Mouse (Mus musculus): Measurements from ENCODE around the gene Alg9. TPM values are rescaled to one million over a fixed set of nuclear protein-coding genes. Genes with fewer than 3 reads are reported as not detected.

Alg9 gene
- polyA plus RNA-seq, 1 experiment from 2014 or later: 34.1 TPM

- ATAC-seq (ENCODE audit: low FRiP score, low read depth): peak; percentile 46
- 7% methylated on average over 17 of the region's 17 CpGs for WGBS
- peak overlapping the region; percentile 63 for H3K4me3 ChIP-seq
These were observed 7.2 kb upstream of the Alg9 start for GRCm38 (mm10) chr9:50767531-50768106.

GRCm38 (mm10) chr9:50768107-50769002 lies 6.5 kb upstream of the Alg9 start, which contains the start of gene Fdxacb1:
TSS of gene Fdxacb1 (plus strand) at chr9:50768236.
- H3K9ac ChIP-seq: peak within 1 kb of the TSS; percentile 70
- ATAC-seq (ENCODE audit: low FRiP score, low read depth): peak; percentile 96
- H3K36me3 ChIP-seq: peaks cover 19% of the 10 kb centered on the region
- no peaks in the 10 kb centered on the region for H3K27me3 ChIP-seq
- peak within 1 kb of the TSS; percentile 77 for H3K27ac ChIP-seq
- H3K4me1 ChIP-seq: peaks cover 11% of the 10 kb centered on the region
- WGBS: 4% methylated on average over 59 of the region's 59 CpGs
- H3K9me3 ChIP-seq: no peaks in the 10 kb centered on the region
- H3K4me2 ChIP-seq (replicated peaks): peak within 1 kb of the TSS; percentile 93
- H3K4me3 ChIP-seq: peak within 1 kb of the TSS; percentile 63

More at GRCm38 (mm10) chr9:50767531-50768106, 7.2 kb upstream of the Alg9 start:
- Histone ChIP-seq H3K4me1 (peaks cover 11% of the 10 kb centered on the region), H3K27me3 (no peaks in the 10 kb centered on the region), H3K4me2 (replicated peaks) (peak overlapping the region; percentile 93), H3K36me3 (peaks cover 17% of the 10 kb centered on the region), H3K9ac (peak overlapping the region; percentile 70), H3K27ac (peak overlapping the region; percentile 77; the same call in 1 of the 2 replicates), H3K9me3 (no peaks in the 10 kb centered on the region)

GRCm38 (mm10) chr9:50770011-50770410 lies 4.8 kb upstream of the Alg9 start:
- Histone ChIP-seq H3K4me2 (replicated peaks) (no peak overlapping the region), H3K9me3 (no peaks in the 10 kb centered on the region), H3K36me3 (peaks cover 19% of the 10 kb centered on the region), H3K27ac (no peak overlapping the region), H3K4me1 (peaks cover 20% of the 10 kb centered on the region), H3K4me3 (no peak overlapping the region), H3K9ac (no peak overlapping the region), H3K27me3 (no peaks in the 10 kb centered on the region)
- 89% methylated on average over 2 of the region's 2 CpGs for WGBS
- ATAC-seq (ENCODE audit: low FRiP score, low read depth): no peak

- peaks cover 27% of the 10 kb centered on the region for H3K36me3 ChIP-seq
- WGBS: 67% methylated on average over 4 of the region's 4 CpGs
- H3K9ac ChIP-seq: peak overlapping the region; percentile 87; the same call in 1 of the 2 replicates
- no peak overlapping the region for H3K27ac ChIP-seq
- H3K4me1 ChIP-seq: peaks cover 22% of the 10 kb centered on the region
- H3K9me3 ChIP-seq: no peaks in the 10 kb centered on the region
- ATAC-seq (ENCODE audit: low FRiP score, low read depth): no peak
- H3K4me3 ChIP-seq: peak overlapping the region; percentile 74
- peak overlapping the region; percentile 83 for H3K4me2 ChIP-seq (replicated peaks)
- H3K27me3 ChIP-seq: no peaks in the 10 kb centered on the region
These were observed 775 bp upstream of the Alg9 start for GRCm38 (mm10) chr9:50774026-50774462.

- WGBS: 0% methylated on average over 28 of the region's 30 CpGs
These were observed 875 bp downstream of the Alg9 start for GRCm38 (mm10) chr9:50775662-50776126.

GRCm38 (mm10) chr9:50776162-50776760 lies 1.4 kb downstream of the Alg9 start:
- no peak overlapping the region; the same call in 1 of the 2 replicates for H3K27ac ChIP-seq
- ATAC-seq (ENCODE audit: low FRiP score, low read depth): no peak
- H3K4me2 ChIP-seq (replicated peaks): peak overlapping the region; percentile 83
- 55% methylated on average over 11 of the region's 11 CpGs for WGBS
- no peaks in the 10 kb centered on the region for H3K9me3 ChIP-seq
- no peaks in the 10 kb centered on the region for H3K27me3 ChIP-seq
- H3K4me1 ChIP-seq: peaks cover 17% of the 10 kb centered on the region
- H3K36me3 ChIP-seq: peaks cover 44% of the 10 kb centered on the region
- H3K9ac ChIP-seq: peak overlapping the region; percentile 87
- peak overlapping the region; percentile 74 for H3K4me3 ChIP-seq

More at GRCm38 (mm10) chr9:50775662-50776126, 875 bp downstream of the Alg9 start:
- Histone ChIP-seq H3K4me3 (peak overlapping the region; percentile 74), H3K4me2 (replicated peaks) (peak overlapping the region; percentile 83), H3K36me3 (peaks cover 41% of the 10 kb centered on the region), H3K9ac (peak overlapping the region; percentile 87), H3K4me1 (peaks cover 17% of the 10 kb centered on the region), H3K9me3 (no peaks in the 10 kb centered on the region), H3K27ac (peak overlapping the region; percentile 94), H3K27me3 (no peaks in the 10 kb centered on the region)
- ATAC-seq (ENCODE audit: low FRiP score, low read depth): peak; percentile 61

- peaks cover 85% of the 10 kb centered on the region for H3K36me3 ChIP-seq
- no peak overlapping the region for H3K4me3 ChIP-seq
- no peaks in the 10 kb centered on the region for H3K9me3 ChIP-seq
- H3K4me2 ChIP-seq (replicated peaks): no peak overlapping the region
- H3K27ac ChIP-seq: no peak overlapping the region
- H3K27me3 ChIP-seq: no peaks in the 10 kb centered on the region
- no peak overlapping the region for H3K9ac ChIP-seq
- no peak for ATAC-seq (ENCODE audit: low FRiP score, low read depth)
- no peaks in the 10 kb centered on the region for H3K4me1 ChIP-seq
- 75% methylated on average over 2 of the region's 2 CpGs for WGBS
These were observed 7.3 kb downstream of the Alg9 start for GRCm38 (mm10) chr9:50782155-50782554.

- peaks cover 80% of the 10 kb centered on the region for H3K36me3 ChIP-seq
- no peak for ATAC-seq (ENCODE audit: low FRiP score, low read depth)
These were observed 20.4 kb downstream of the Alg9 start for GRCm38 (mm10) chr9:50795266-50795665.

GRCm38 (mm10) chr9:50796776-50797175 lies 22.0 kb downstream of the Alg9 start:
- no peak for ATAC-seq (ENCODE audit: low FRiP score, low read depth)
- Histone ChIP-seq H3K27me3 (no peaks in the 10 kb centered on the region), H3K36me3 (peaks cover 82% of the 10 kb centered on the region), H3K4me2 (replicated peaks) (no peak overlapping the region), H3K27ac (no peak overlapping the region), H3K9ac (no peak overlapping the region), H3K9me3 (no peaks in the 10 kb centered on the region), H3K4me1 (no peaks in the 10 kb centered on the region), H3K4me3 (no peak overlapping the region)
- WGBS: 84% methylated on average over 8 of the region's 8 CpGs

More at GRCm38 (mm10) chr9:50795266-50795665, 20.4 kb downstream of the Alg9 start:
- H3K4me1 ChIP-seq: no peaks in the 10 kb centered on the region
- no peaks in the 10 kb centered on the region for H3K9me3 ChIP-seq
- H3K4me2 ChIP-seq (replicated peaks): no peak overlapping the region
- 92% methylated on average over 3 of the region's 3 CpGs for WGBS
- no peak overlapping the region for H3K9ac ChIP-seq
- H3K27ac ChIP-seq: no peak overlapping the region
- no peak overlapping the region for H3K4me3 ChIP-seq
- no peaks in the 10 kb centered on the region for H3K27me3 ChIP-seq

GRCm38 (mm10) chr9:50797641-50798040 lies 22.8 kb downstream of the Alg9 start:
- peaks cover 82% of the 10 kb centered on the region for H3K36me3 ChIP-seq
- no peaks in the 10 kb centered on the region for H3K4me1 ChIP-seq
- 96% methylated on average over 7 of the region's 7 CpGs for WGBS

GRCm38 (mm10) chr9:50798368-50798767 lies 23.5 kb downstream of the Alg9 start:
- Histone ChIP-seq H3K36me3 (peaks cover 87% of the 10 kb centered on the region), H3K27ac (no peak overlapping the region), H3K27me3 (no peaks in the 10 kb centered on the region), H3K4me1 (no peaks in the 10 kb centered on the region), H3K9me3 (no peaks in the 10 kb centered on the region), H3K9ac (no peak overlapping the region), H3K4me2 (replicated peaks) (no peak overlapping the region), H3K4me3 (no peak overlapping the region)
- no peak for ATAC-seq (ENCODE audit: low FRiP score, low read depth)
- WGBS: 92% methylated on average over 5 of the region's 5 CpGs

More at GRCm38 (mm10) chr9:50797641-50798040, 22.8 kb downstream of the Alg9 start:
- no peak overlapping the region for H3K9ac ChIP-seq
- no peak overlapping the region for H3K4me2 ChIP-seq (replicated peaks)
- no peaks in the 10 kb centered on the region for H3K9me3 ChIP-seq
- no peak overlapping the region for H3K4me3 ChIP-seq
- no peaks in the 10 kb centered on the region for H3K27me3 ChIP-seq
- ATAC-seq (ENCODE audit: low FRiP score, low read depth): no peak
- no peak overlapping the region for H3K27ac ChIP-seq

GRCm38 (mm10) chr9:50800985-50801384 lies 26.2 kb downstream of the Alg9 start:
- Histone ChIP-seq H3K27me3 (no peaks in the 10 kb centered on the region), H3K4me2 (replicated peaks) (no peak overlapping the region), H3K4me1 (no peaks in the 10 kb centered on the region), H3K9me3 (no peaks in the 10 kb centered on the region), H3K27ac (no peak overlapping the region), H3K36me3 (peaks cover 88% of the 10 kb centered on the region), H3K4me3 (no peak overlapping the region), H3K9ac (no peak overlapping the region)
- WGBS: 71% methylated on average over 2 of the region's 2 CpGs
- no peak for ATAC-seq (ENCODE audit: low FRiP score, low read depth)
